Mouse (Mus musculus): ENCODE measurements around the gene Snx29.

DNA sequence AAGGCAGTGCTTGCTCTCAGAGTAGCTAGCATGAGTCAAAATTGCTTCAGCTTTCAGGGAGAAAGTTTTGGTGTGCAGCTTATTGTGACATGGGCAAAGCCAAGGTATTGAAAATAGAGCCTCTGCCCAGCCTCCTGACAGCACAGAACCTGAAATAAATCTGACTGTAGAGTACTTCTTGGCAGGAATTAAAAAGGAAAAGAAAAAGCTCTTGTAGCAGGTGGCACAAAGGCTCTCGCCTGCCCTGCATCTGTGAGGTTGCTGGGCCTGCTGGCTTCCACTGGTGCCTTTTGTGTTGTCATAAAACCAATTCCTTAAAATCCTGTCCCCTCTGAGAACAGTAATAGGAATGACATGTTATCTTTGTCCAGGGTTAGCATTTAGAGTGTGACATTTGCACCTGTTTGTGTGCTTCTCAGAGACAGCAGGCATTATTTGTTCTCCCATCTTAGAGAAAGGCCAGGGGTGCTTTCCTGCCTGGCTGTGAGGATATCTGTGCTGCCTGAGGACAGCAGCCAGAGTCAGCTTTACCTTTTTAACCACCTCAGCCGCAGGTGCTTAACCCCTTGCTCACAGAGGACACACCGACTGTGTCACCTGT is 289.9 kb downstream of the Snx29 start:
- TF ChIP-seq CTCF (IDR thresholded peaks at IDR 0.05; ENCODE audit: borderline replicate concordance, insufficient read depth, low read length) = no peak
- no peak for TF ChIP-seq POLR2A (IDR thresholded peaks at IDR 0.05; ENCODE audit: low read depth, low read length)

All from embryonic fibroblast, embryonic 13.5 days (primary cell).